Mouse (Mus musculus) heart, postnatal 0 days (tissue): ENCODE measurements around the gene Ralgapb. TPM values are rescaled to one million over a fixed set of nuclear protein-coding genes. Genes with fewer than 3 reads are reported as not detected.

Experiments used
- ATAC-seq: fragments of 200-750 bp; cut with Nextera tagmentation; 2 replicates; pipeline ENCODE4 v1.8.0; 2017; ENCODE audit warnings: low read depth, moderate number of reproducible peaks, moderate library complexity; ENCODE audit not compliant: insufficient read depth
- DNase-seq: peaks from one replicate; pipeline ENCODE4 v3.0.0-alpha.2; 2016; ENCODE audit warnings: low spot score
- H3K27ac ChIP-seq: fragments of 300-500 bp; sonication (generic); 2 replicates; pipeline ENCODE4 v1.5.1; 2014; ENCODE audit warnings: low read depth, mild to moderate bottlenecking
- H3K27me3 ChIP-seq: fragments of 300-500 bp; sonication (generic); 2 replicates; pipeline ENCODE4 v1.6.1; 2014; ENCODE audit warnings: low read length, mixed read lengths; ENCODE audit not compliant: control insufficient read depth, insufficient read depth
- H3K36me3 ChIP-seq: fragments of 300-500 bp; sonication (generic); replicated peaks from 2 replicates; pipeline ENCODE4 v1.6.1; 2014; ENCODE audit warnings: low read length, mixed read lengths; ENCODE audit not compliant: control insufficient read depth, insufficient read depth
- H3K4me1 ChIP-seq: fragments of 300-500 bp; sonication (generic); 2 replicates; pipeline ENCODE4 v1.6.1; 2014; ENCODE audit warnings: antibody characterized with exemption; ENCODE audit not compliant: control insufficient read depth, insufficient read depth
- H3K4me2 ChIP-seq: fragments of 300-500 bp; sonication (generic); 2 replicates; pipeline ENCODE4 v1.6.1; 2014; ENCODE audit warnings: low read depth, mild to moderate bottlenecking, low read length, moderate library complexity
- H3K4me3 ChIP-seq: fragments of 300-500 bp; sonication (generic); 2 replicates; pipeline ENCODE4 v1.5.1; 2014; ENCODE audit warnings: low read depth, low read length
- H3K9ac ChIP-seq: fragments of 300-500 bp; sonication (generic); replicated peaks from 2 replicates; pipeline ENCODE4 v1.6.1; 2014; ENCODE audit warnings: low read depth, low read length, mixed read lengths
- H3K9me3 ChIP-seq: fragments of 300-500 bp; sonication (generic); replicated peaks from 2 replicates; pipeline ENCODE4 v1.6.1; 2016; ENCODE audit warnings: low read length; ENCODE audit not compliant: control insufficient read depth
- CTCF ChIP-seq: IDR thresholded peaks from 2 replicates; pipeline ENCODE4 v1.5.1; 2016; ENCODE audit warnings: antibody characterized with exemption, control low read depth, low read depth
- EP300 ChIP-seq: IDR thresholded peaks from 2 replicates; pipeline ENCODE4 v1.6.1; 2016; ENCODE audit warnings: antibody characterized with exemption, low read depth
- WGBS: fragments of 180-500 bp; shearing (Covaris S2); extraction: QIAGEN DNeasy Blood & Tissue Kit; methylation state at CpG from one replicate; pipeline ENCODE4 v1.1.7; 2014; 5-methylcytosine and 5-hydroxymethylcytosine counted together
- polyA plus RNA-seq: library from polyadenylated mRNA; unstranded; fragments of >200 nt; fragmentation: Nextera tagmentation; extraction: Ambion mirVana; gene quantifications from 2 replicates; pipeline ENCODE4 v1.2.1, GENCODE M21; 2015
- total RNA-seq: library from RNA; depleted of rRNA; stranded (reverse); fragments of >200 nt; gene quantifications from 2 replicates; pipeline ENCODE4 v1.2.3, GENCODE M21; 2014; ENCODE audit warnings: low replicate concordance

The Ralgapb gene
- total and polyA plus RNA-seq, 2 experiments from 2014 or later, result 7.1 to 22.9 TPM

DNA sequence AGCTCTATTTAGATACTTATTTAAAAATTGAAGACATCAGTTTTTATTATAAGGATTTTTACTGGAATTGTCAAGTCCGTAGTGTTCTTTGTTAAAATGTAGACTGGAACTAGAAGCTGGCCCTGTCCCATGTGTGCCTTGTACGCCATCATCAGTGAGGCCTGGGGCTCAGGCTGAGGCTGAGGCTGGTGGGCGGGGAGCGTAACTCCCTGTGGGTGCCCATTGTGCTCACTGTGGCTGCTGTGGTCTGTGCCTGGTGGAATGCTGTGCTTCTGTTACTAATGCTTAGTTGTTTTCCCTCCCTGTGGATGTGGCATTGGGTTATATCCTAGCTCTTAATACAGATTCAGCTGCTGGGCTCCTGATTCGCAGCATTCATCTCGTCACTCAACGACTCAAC, 40.2 kb downstream of the Ralgapb start:
- Histone ChIP-seq H3K4me1 (no peaks in the 10 kb centered on the region), H3K36me3 (peaks cover 65% of the 10 kb centered on the region), H3K4me2 (no peak overlapping the region), H3K27me3 (no peaks in the 10 kb centered on the region), H3K27ac (no peak overlapping the region), H3K4me3 (no peak overlapping the region), H3K9ac (no peak overlapping the region), H3K9me3 (no peaks in the 10 kb centered on the region)
- DNase-seq, result no peak
- no peak for ATAC-seq
- WGBS, result 63% methylated on average over 7 of the region's 7 CpGs
- TF ChIP-seq EP300 (no peak), CTCF (no peak)

- DNase-seq (no peak), ATAC-seq (no peak)
- no peaks in the 10 kb centered on the region for H3K9me3 ChIP-seq
- H3K27ac ChIP-seq, result no peak overlapping the region
- no peaks in the 10 kb centered on the region for H3K27me3 ChIP-seq
- no peak for TF ChIP-seq EP300
- no peak for TF ChIP-seq CTCF
- no peak overlapping the region for H3K4me3 ChIP-seq
- no peaks in the 10 kb centered on the region for H3K4me1 ChIP-seq
- no peak overlapping the region for H3K4me2 ChIP-seq
- WGBS, result 60% methylated on average over 4 of the region's 4 CpGs
- peaks cover 71% of the 10 kb centered on the region for H3K36me3 ChIP-seq
- no peak overlapping the region for H3K9ac ChIP-seq
Observed at GRCm38 (mm10) chr2:158456451-158456850, 46.8 kb downstream of the Ralgapb start.

DNA sequence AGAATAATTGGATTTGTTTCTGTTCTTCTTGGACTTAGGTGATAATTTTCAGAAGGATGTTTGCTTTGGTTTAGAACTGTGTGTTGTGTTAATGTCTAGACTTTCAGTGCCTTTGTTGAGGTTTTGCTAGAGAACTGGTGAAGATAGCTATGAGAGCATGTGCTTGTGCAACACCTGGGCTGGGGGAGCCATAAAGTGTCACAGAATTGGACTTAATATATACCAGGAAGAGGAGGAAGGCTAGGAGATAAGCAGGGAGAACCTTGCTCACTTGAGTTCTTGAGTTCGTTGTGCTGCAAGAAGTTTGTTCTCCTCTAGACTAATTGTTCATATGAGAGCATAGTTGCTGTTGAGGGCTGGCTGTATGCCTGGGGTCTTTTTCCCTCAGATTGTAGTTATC, 48.0 kb downstream of the Ralgapb start:
- DNase-seq (no peak), ATAC-seq (no peak)
- 79% methylated on average over 1 of the region's 1 CpGs for WGBS
- TF ChIP-seq CTCF, result no peak
- no peak for TF ChIP-seq EP300
- Histone ChIP-seq H3K4me1 (no peaks in the 10 kb centered on the region), H3K4me3 (no peak overlapping the region), H3K9me3 (no peaks in the 10 kb centered on the region), H3K9ac (no peak overlapping the region), H3K27me3 (no peaks in the 10 kb centered on the region), H3K27ac (no peak overlapping the region), H3K36me3 (peaks cover 71% of the 10 kb centered on the region), H3K4me2 (no peak overlapping the region)

GRCm38 (mm10) chr2:158462450-158462849, 52.8 kb downstream of the Ralgapb start:
- no peak overlapping the region for H3K27ac ChIP-seq
- no peak for DNase-seq
- H3K9ac ChIP-seq, result no peak overlapping the region
- H3K4me2 ChIP-seq, result no peak overlapping the region
- H3K4me3 ChIP-seq, result no peak overlapping the region
- no peaks in the 10 kb centered on the region for H3K9me3 ChIP-seq
- no peak for ATAC-seq
- H3K27me3 ChIP-seq, result no peaks in the 10 kb centered on the region
- WGBS, result 79% methylated on average over 1 of the region's 1 CpGs
- peaks cover 86% of the 10 kb centered on the region for H3K36me3 ChIP-seq
- H3K4me1 ChIP-seq, result no peaks in the 10 kb centered on the region
- TF ChIP-seq CTCF, result no peak
- TF ChIP-seq EP300, result no peak

DNA sequence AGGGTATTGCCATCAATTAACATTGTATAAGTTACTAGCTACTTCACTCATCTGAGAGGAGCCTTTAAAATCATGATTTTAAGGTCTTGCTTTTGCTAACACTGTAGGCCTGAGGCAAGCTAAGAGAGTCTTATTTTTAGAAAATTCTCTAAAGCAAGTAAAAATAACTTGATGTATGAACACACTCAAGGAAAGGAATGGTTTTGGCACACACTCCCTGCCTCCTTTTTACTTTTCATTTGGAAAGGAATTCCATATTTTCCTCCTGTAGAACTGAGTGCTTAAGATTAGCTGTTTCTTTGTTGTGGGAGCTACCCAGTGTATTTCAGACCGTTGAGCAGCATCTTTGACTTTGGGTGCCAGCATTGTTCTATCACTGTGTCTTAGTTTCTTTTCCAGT, 64.5 kb downstream of the Ralgapb start:
- Histone ChIP-seq H3K4me1 (no peaks in the 10 kb centered on the region), H3K27ac (no peak overlapping the region), H3K9ac (no peak overlapping the region), H3K27me3 (no peaks in the 10 kb centered on the region), H3K4me3 (no peak overlapping the region), H3K9me3 (no peaks in the 10 kb centered on the region), H3K36me3 (peaks cover 67% of the 10 kb centered on the region), H3K4me2 (no peak overlapping the region)
- no peak for ATAC-seq
- TF ChIP-seq EP300 (no peak), CTCF (no peak)
- DNase-seq, result no peak
- WGBS, result 79% methylated on average over 1 of the region's 1 CpGs

DNA sequence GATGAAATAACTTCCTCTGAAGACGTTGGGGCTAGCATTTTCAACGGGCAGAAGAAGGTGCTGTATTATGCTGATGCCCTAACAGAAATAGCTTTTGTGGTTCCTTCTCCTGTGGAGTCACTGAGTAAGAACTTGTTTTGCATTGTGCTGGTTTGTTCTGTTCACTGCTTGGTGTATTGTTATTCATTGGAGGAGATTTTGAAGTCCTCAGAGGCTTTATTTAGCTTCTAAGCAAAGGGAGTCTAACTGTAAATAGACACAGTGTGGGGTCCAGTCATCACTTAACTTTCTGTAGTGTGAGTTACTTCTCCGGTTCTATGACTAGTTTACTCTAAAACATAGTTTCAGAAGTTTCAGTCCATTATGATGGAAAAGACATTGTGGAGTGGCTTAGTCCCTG, 68.0 kb downstream of the Ralgapb start:
- Histone ChIP-seq H3K9ac (no peak overlapping the region), H3K27ac (no peak overlapping the region), H3K4me1 (no peaks in the 10 kb centered on the region), H3K4me3 (no peak overlapping the region), H3K9me3 (no peaks in the 10 kb centered on the region), H3K36me3 (peaks cover 77% of the 10 kb centered on the region), H3K27me3 (no peaks in the 10 kb centered on the region), H3K4me2 (no peak overlapping the region)
- no peak for DNase-seq
- TF ChIP-seq EP300 (no peak), CTCF (no peak)
- 77% methylated on average over 3 of the region's 3 CpGs for WGBS
- no peak for ATAC-seq
